Mouse (Mus musculus): ENCODE measurements at regions not wholly inside any gene's neighbourhood (a gene's known extent, or its start where the extent isn't known, plus 50 kb on each side); places are given as distances from the start of the nearest gene placed in this dataset.

DNA sequence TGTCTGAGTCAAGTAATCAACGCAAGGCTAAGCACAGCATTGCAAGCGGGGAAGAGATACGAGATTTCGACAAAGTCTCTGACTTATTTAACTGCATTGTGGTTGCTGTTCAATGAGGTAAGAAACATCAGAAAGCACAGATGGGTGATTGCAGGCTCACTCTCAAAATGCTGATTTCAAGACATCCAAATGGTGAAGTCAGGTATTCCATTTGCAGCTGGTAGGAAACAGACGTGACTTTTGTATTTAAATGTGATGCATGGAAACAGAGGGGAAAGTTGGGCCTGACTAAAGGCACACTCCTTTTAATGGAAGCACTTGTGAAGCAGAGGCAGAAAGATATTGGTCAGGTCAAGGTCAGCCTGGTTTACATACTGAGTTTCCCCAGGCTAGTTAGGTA is 82.5 kb downstream of the Pttg1 start:
- WGBS = 91% methylated on average over 5 of the region's 5 CpGs
- Histone ChIP-seq H3K4me3 (no peak overlapping the region), H3K4me1 (no peaks in the 10 kb centered on the region), H3K27ac (no peak overlapping the region), H3K27me3 (ENCODE audit: low read depth, poor library complexity, severe bottlenecking) (no peaks in the 10 kb centered on the region), H3K36me3 (no peaks in the 10 kb centered on the region), H3K9me3 (replicated peaks) (no peaks in the 10 kb centered on the region)
- no peak for DNase-seq (ENCODE audit: low spot score)

DNA sequence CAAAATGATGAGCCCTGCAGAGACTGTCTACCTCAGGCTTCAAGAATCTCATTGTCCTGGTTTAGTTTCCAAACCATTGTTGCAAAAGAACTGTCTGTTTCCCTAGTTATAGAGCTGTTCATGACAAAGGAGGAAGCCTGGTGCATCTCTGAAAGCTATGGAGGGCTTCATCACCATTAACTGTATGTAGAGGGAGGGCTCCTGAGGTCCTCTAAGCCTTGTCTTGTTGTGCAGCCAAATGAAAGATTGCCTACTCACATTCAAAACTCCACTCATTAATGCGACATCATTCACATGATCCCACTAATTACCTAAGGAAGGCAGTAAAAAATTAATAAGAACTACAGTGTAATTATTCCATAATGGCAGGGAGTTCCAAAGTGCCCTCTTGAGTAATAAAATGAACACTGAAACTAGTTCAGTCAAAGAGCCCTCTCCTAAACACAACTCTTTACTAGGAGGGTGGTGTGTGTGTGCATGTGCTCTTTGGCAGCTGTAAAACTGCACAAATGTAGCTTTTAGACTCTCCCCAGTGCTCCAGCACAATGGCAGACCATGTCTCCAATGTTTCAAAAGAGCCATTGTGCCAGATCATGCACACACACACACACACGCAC is 87.6 kb downstream of the Pttg1 start:
- Histone ChIP-seq H3K36me3 (no peaks in the 10 kb centered on the region), H3K4me1 (no peaks in the 10 kb centered on the region), H3K9me3 (replicated peaks) (no peaks in the 10 kb centered on the region), H3K27ac (no peak overlapping the region), H3K4me3 (no peak overlapping the region), H3K27me3 (ENCODE audit: low read depth, poor library complexity, severe bottlenecking) (no peaks in the 10 kb centered on the region)
- no peak for DNase-seq (ENCODE audit: low spot score)
- 88% methylated on average over 2 of the region's 2 CpGs for WGBS

DNA sequence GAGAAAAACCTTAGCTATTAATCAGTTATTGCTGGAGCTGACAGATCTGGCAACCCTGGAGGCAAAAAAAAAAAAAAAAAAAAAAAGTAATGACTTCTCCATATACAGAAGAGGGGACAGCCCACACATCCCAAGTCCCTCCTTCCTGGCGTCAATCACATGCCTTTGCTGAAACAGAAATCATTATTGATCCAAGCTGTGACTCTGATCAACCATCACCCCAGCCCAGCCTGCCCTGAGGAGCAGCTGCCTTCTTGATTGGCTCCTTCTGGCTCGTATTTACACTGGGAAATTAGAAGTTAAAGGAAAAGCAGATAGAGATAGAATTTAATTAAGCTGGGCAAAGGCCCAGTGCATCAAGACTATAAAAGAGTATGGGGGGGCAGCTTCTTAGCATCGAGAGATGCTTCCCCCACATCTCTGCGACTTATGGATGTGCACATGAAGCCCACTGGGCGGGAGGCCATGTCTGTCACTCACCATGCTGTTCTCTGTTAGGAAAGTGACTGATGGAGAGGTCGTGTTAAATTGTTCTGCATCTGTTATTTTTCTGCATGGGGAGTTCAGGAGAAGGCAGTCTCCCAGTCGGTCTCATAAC is 90.3 kb downstream of the Pttg1 start:
- H3K27me3 ChIP-seq (ENCODE audit: low read depth, poor library complexity, severe bottlenecking) = no peaks in the 10 kb centered on the region
- no peaks in the 10 kb centered on the region for H3K9me3 ChIP-seq (replicated peaks)
- H3K4me1 ChIP-seq = no peaks in the 10 kb centered on the region
- no peaks in the 10 kb centered on the region for H3K36me3 ChIP-seq
- H3K27ac ChIP-seq = no peak overlapping the region
- DNase-seq (ENCODE audit: low spot score) = no peak
- no peak overlapping the region for H3K4me3 ChIP-seq
- WGBS = 74% methylated on average over 7 of the region's 7 CpGs

DNA sequence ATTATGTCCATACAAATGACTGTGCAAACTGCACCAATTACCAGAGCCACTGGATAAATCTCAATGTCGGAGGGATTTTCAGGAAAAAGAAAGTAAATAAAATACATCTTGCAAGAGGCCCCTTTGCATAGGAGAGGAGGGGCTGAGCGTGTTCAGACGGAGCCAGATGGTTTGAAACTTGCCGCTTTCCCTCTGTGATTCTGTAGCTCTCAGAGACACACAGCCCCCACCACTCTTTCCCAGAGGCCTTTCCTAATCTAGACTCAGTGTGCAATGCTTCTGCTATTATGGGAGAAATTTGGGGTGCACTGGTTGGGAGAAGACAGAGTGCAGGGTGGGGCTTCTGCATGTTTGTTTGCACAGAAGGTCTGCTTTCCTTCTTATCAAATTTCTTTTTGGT is 92.5 kb downstream of the Pttg1 start:
- H3K4me1 ChIP-seq = no peaks in the 10 kb centered on the region
- H3K36me3 ChIP-seq = no peaks in the 10 kb centered on the region
- H3K4me3 ChIP-seq = no peak overlapping the region
- WGBS = 74% methylated on average over 4 of the region's 4 CpGs
- no peaks in the 10 kb centered on the region for H3K9me3 ChIP-seq (replicated peaks)
- no peak for DNase-seq (ENCODE audit: low spot score)
- no peaks in the 10 kb centered on the region for H3K27me3 ChIP-seq (ENCODE audit: low read depth, poor library complexity, severe bottlenecking)
- H3K27ac ChIP-seq = no peak overlapping the region

DNA sequence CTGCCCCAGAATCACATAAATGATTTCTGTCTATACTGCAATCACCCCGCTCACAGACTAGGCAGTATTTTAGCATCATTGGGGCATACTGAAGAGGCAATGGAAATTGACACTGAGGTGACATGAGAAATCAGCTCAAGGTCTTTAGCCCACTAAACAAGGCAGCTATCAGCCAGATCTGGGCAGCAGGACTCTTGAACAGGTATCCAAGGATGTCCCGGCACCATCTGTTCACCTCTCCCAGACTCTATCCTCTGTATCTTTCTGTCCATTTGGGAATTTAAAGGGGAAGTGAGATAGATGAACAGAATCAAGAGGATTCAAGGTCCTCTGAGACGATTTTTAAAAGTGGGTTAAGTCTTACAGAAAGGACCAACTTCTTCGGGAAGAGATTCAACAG is 112.1 kb downstream of the Pttg1 start:
- Histone ChIP-seq H3K27me3 (ENCODE audit: low read depth, poor library complexity, severe bottlenecking) (no peaks in the 10 kb centered on the region), H3K27ac (no peak overlapping the region), H3K9me3 (replicated peaks) (no peaks in the 10 kb centered on the region), H3K4me3 (no peak overlapping the region), H3K4me1 (no peaks in the 10 kb centered on the region), H3K36me3 (no peaks in the 10 kb centered on the region)
- 89% methylated on average over 4 of the region's 4 CpGs for WGBS
- no peak for DNase-seq (ENCODE audit: low spot score)
